Mouse (Mus musculus) midbrain, embryonic 12.5 days (tissue): ENCODE results near the gene Mfng. TPM values are rescaled to one million over a fixed set of nuclear protein-coding genes. Genes with fewer than 3 reads are reported as not detected.

Experiments used
- ATAC-seq: fragments of 200-750 bp; cut with Nextera tagmentation; 2 replicates; pipeline ENCODE4 v1.8.0; 2017; ENCODE audit warnings: low read depth, moderate TSS enrichment, moderate library complexity; ENCODE audit not compliant: low FRiP score
- H3K27ac ChIP-seq: fragments of 300-500 bp; sonication (generic); replicated peaks from 2 replicates; pipeline ENCODE4 v1.5.1; 2016; ENCODE audit warnings: mild to moderate bottlenecking
- H3K27me3 ChIP-seq: fragments of 300-500 bp; sonication (generic); 2 replicates; pipeline ENCODE4 v1.6.1; 2016; ENCODE audit warnings: mild to moderate bottlenecking
- H3K36me3 ChIP-seq: fragments of 300-500 bp; sonication (generic); 2 replicates; pipeline ENCODE4 v1.6.1; 2016
- H3K4me1 ChIP-seq: fragments of 300-500 bp; sonication (generic); 2 replicates; pipeline ENCODE4 v1.6.1; 2016
- H3K4me2 ChIP-seq: fragments of 300-500 bp; sonication (generic); replicated peaks from 2 replicates; pipeline ENCODE4 v1.6.1; 2016; ENCODE audit warnings: mild to moderate bottlenecking, moderate library complexity
- H3K4me3 ChIP-seq: fragments of 300-500 bp; sonication (generic); 2 replicates; pipeline ENCODE4 v1.5.1; 2016; ENCODE audit warnings: mild to moderate bottlenecking
- H3K9ac ChIP-seq: fragments of 300-500 bp; sonication (generic); replicated peaks from 2 replicates; pipeline ENCODE4 v1.6.1; 2016; ENCODE audit warnings: mild to moderate bottlenecking, moderate library complexity
- H3K9me3 ChIP-seq: fragments of 300-500 bp; sonication (generic); 2 replicates; pipeline ENCODE4 v1.6.1; 2016; ENCODE audit warnings: mild to moderate bottlenecking
- WGBS: fragments of 180-500 bp; shearing (Covaris S2); methylation state at CpG from one replicate; pipeline ENCODE4 v1.1.7; 2016; 5-methylcytosine and 5-hydroxymethylcytosine counted together
- polyA plus RNA-seq: library from polyadenylated mRNA; unstranded; fragments of >200 nt; fragmentation: Nextera tagmentation; extraction: Ambion mirVana; gene quantifications from 2 replicates; pipeline ENCODE4 v1.2.1, GENCODE M21; 2016

Gene Mfng
- polyA plus RNA-seq, 1 experiment from 2014 or later, result 119 TPM

GRCm38 (mm10) chr15:78771531-78772367, 1.5 kb downstream of the Mfng start:
- Histone ChIP-seq H3K4me2 (peak overlapping the region; percentile 74), H3K9ac (peak overlapping the region; percentile 75), H3K4me1 (peaks cover 69% of the 10 kb centered on the region), H3K9me3 (no peaks in the 10 kb centered on the region), H3K27ac (peak overlapping the region; percentile 100), H3K27me3 (no peaks in the 10 kb centered on the region), H3K4me3 (peak overlapping the region; percentile 51), H3K36me3 (peaks cover 20% of the 10 kb centered on the region)
- WGBS, result 38% methylated on average over 19 of the region's 19 CpGs
- no peak; the same call in 1 of the 2 replicates for ATAC-seq

- 2% methylated on average over 5 of the region's 5 CpGs for WGBS
- Histone ChIP-seq H3K4me3 (peak overlapping the region; percentile 51), H3K36me3 (peaks cover 28% of the 10 kb centered on the region), H3K4me2 (peak overlapping the region; percentile 74), H3K4me1 (peaks cover 72% of the 10 kb centered on the region), H3K9ac (peak overlapping the region; percentile 75), H3K9me3 (no peaks in the 10 kb centered on the region), H3K27ac (peak overlapping the region; percentile 100), H3K27me3 (no peaks in the 10 kb centered on the region)
- ATAC-seq, result peak; percentile 76
These were observed 2.3 kb downstream of the Mfng start for GRCm38 (mm10) chr15:78770983-78771355.

- Histone ChIP-seq H3K4me2 (peak overlapping the region; percentile 74), H3K27ac (peak overlapping the region; percentile 100), H3K4me3 (peak overlapping the region; percentile 51), H3K36me3 (peaks cover 33% of the 10 kb centered on the region), H3K9ac (peak overlapping the region; percentile 70), H3K27me3 (no peaks in the 10 kb centered on the region), H3K4me1 (peaks cover 72% of the 10 kb centered on the region), H3K9me3 (no peaks in the 10 kb centered on the region)
- no peak; the same call in none of the 2 replicates for ATAC-seq
- WGBS, result 14% methylated on average over 9 of the region's 9 CpGs
These were observed 2.9 kb downstream of the Mfng start for GRCm38 (mm10) chr15:78770234-78770982.

- Histone ChIP-seq H3K4me3 (peak overlapping the region; percentile 51), H3K4me2 (peak overlapping the region; percentile 74), H3K4me1 (peaks cover 67% of the 10 kb centered on the region), H3K9me3 (no peaks in the 10 kb centered on the region), H3K36me3 (peaks cover 44% of the 10 kb centered on the region), H3K9ac (no peak overlapping the region), H3K27me3 (no peaks in the 10 kb centered on the region), H3K27ac (no peak overlapping the region)
- WGBS, result 94% methylated on average over 4 of the region's 4 CpGs
- ATAC-seq, result no peak
These were observed 4.2 kb downstream of the Mfng start for GRCm38 (mm10) chr15:78769064-78769463.

GRCm38 (mm10) chr15:78763704-78764103, 9.6 kb downstream of the Mfng start:
- Histone ChIP-seq H3K9me3 (no peaks in the 10 kb centered on the region), H3K4me1 (peaks cover 34% of the 10 kb centered on the region), H3K27me3 (no peaks in the 10 kb centered on the region), H3K36me3 (peaks cover 82% of the 10 kb centered on the region), H3K4me2 (no peak overlapping the region), H3K9ac (no peak overlapping the region), H3K4me3 (no peak overlapping the region), H3K27ac (peak overlapping the region; percentile 64)
- WGBS, result 82% methylated on average over 5 of the region's 5 CpGs
- no peak for ATAC-seq

GRCm38 (mm10) chr15:78763210-78763609, 10.1 kb downstream of the Mfng start:
- Histone ChIP-seq H3K4me2 (no peak overlapping the region), H3K9ac (no peak overlapping the region), H3K9me3 (no peaks in the 10 kb centered on the region), H3K4me3 (no peak overlapping the region), H3K36me3 (peaks cover 81% of the 10 kb centered on the region), H3K27me3 (no peaks in the 10 kb centered on the region), H3K27ac (peak overlapping the region; percentile 64), H3K4me1 (peaks cover 29% of the 10 kb centered on the region)
- peak; percentile 38; the same call in 1 of the 2 replicates for ATAC-seq
- WGBS, result 37% methylated on average over 8 of the region's 10 CpGs

- no peaks in the 10 kb centered on the region for H3K9me3 ChIP-seq
- H3K9ac ChIP-seq, result no peak overlapping the region
- H3K4me1 ChIP-seq, result peaks cover 16% of the 10 kb centered on the region
- H3K27me3 ChIP-seq, result no peaks in the 10 kb centered on the region
- no peak for ATAC-seq
- H3K4me2 ChIP-seq, result no peak overlapping the region
- 85% methylated on average over 13 of the region's 13 CpGs for WGBS
- H3K36me3 ChIP-seq, result peaks cover 82% of the 10 kb centered on the region
- H3K27ac ChIP-seq, result 0 out of 2 replicates have a peak overlapping the region, but pooled peaks have one; percentile 39
- no peak overlapping the region for H3K4me3 ChIP-seq
These were observed 12.2 kb downstream of the Mfng start for GRCm38 (mm10) chr15:78761112-78761511.

- Histone ChIP-seq H3K36me3 (peaks cover 61% of the 10 kb centered on the region), H3K9me3 (no peaks in the 10 kb centered on the region), H3K27ac (no peak overlapping the region), H3K9ac (no peak overlapping the region), H3K4me2 (no peak overlapping the region), H3K27me3 (no peaks in the 10 kb centered on the region), H3K4me3 (no peak overlapping the region), H3K4me1 (peaks cover 20% of the 10 kb centered on the region)
- 93% methylated on average over 6 of the region's 6 CpGs for WGBS
- ATAC-seq, result no peak
These were observed 15.1 kb downstream of the Mfng start for GRCm38 (mm10) chr15:78758132-78758531.

- WGBS, result 88% methylated on average over 12 of the region's 12 CpGs
These were observed 17.1 kb downstream of the Mfng start for GRCm38 (mm10) chr15:78755966-78756725.

GRCm38 (mm10) chr15:78755226-78755625, 18.0 kb downstream of the Mfng start:
- no peak overlapping the region for H3K9ac ChIP-seq
- H3K36me3 ChIP-seq, result peaks cover 43% of the 10 kb centered on the region
- no peaks in the 10 kb centered on the region for H3K27me3 ChIP-seq
- H3K27ac ChIP-seq, result peak overlapping the region; percentile 71
- H3K9me3 ChIP-seq, result no peaks in the 10 kb centered on the region
- no peak overlapping the region for H3K4me3 ChIP-seq
- ATAC-seq, result no peak
- H3K4me1 ChIP-seq, result peaks cover 30% of the 10 kb centered on the region
- 67% methylated on average over 3 of the region's 3 CpGs for WGBS
- H3K4me2 ChIP-seq, result no peak overlapping the region

More at GRCm38 (mm10) chr15:78755966-78756725, 17.1 kb downstream of the Mfng start:
- H3K36me3 ChIP-seq, result peaks cover 52% of the 10 kb centered on the region
- H3K4me3 ChIP-seq, result no peak overlapping the region
- peak overlapping the region; percentile 71; the same call in 1 of the 2 replicates for H3K27ac ChIP-seq
- ATAC-seq, result no peak
- no peak overlapping the region for H3K9ac ChIP-seq
- peaks cover 20% of the 10 kb centered on the region for H3K4me1 ChIP-seq
- no peaks in the 10 kb centered on the region for H3K9me3 ChIP-seq
- H3K27me3 ChIP-seq, result no peaks in the 10 kb centered on the region
- no peak overlapping the region for H3K4me2 ChIP-seq

GRCm38 (mm10) chr15:78754144-78754543, 19.1 kb downstream of the Mfng start:
- H3K4me1 ChIP-seq, result peaks cover 30% of the 10 kb centered on the region
- H3K4me2 ChIP-seq, result no peak overlapping the region
- H3K27ac ChIP-seq, result peak overlapping the region; percentile 71
- no peaks in the 10 kb centered on the region for H3K27me3 ChIP-seq
- no peak for ATAC-seq
- H3K36me3 ChIP-seq, result peaks cover 34% of the 10 kb centered on the region
- no peaks in the 10 kb centered on the region for H3K9me3 ChIP-seq
- H3K4me3 ChIP-seq, result no peak overlapping the region
- 82% methylated on average over 5 of the region's 5 CpGs for WGBS
- no peak overlapping the region for H3K9ac ChIP-seq
